Mouse (Mus musculus) midbrain, embryonic 15.5 days (tissue): ENCODE measurements around the gene Slc18a2. TPM values are rescaled to one million over a fixed set of nuclear protein-coding genes. Genes with fewer than 3 reads are reported as not detected.

Experiments
- ATAC-seq: fragments of 200-750 bp; cut with Nextera tagmentation; replicated peaks from 2 replicates; pipeline ENCODE4 v1.8.0; 2017; ENCODE audit warnings: moderate TSS enrichment
- H3K27ac ChIP-seq: fragments of 300-500 bp; sonication (generic); 2 replicates; pipeline ENCODE4 v1.5.1; 2015; ENCODE audit warnings: mild to moderate bottlenecking, inconsistent platforms
- H3K27me3 ChIP-seq: fragments of 300-500 bp; sonication (generic); replicated peaks from 2 replicates; pipeline ENCODE4 v1.6.1; 2015; ENCODE audit warnings: inconsistent platforms
- H3K36me3 ChIP-seq: fragments of 300-500 bp; sonication (generic); replicated peaks from 2 replicates; pipeline ENCODE4 v1.6.1; 2015; ENCODE audit warnings: inconsistent platforms
- H3K4me1 ChIP-seq: fragments of 300-500 bp; sonication (generic); 2 replicates; pipeline ENCODE4 v1.6.1; 2015; ENCODE audit warnings: inconsistent platforms
- H3K4me2 ChIP-seq: fragments of 300-500 bp; sonication (generic); 2 replicates; pipeline ENCODE4 v1.6.1; 2015; ENCODE audit warnings: inconsistent platforms, mild to moderate bottlenecking, moderate library complexity
- H3K4me3 ChIP-seq: fragments of 300-500 bp; sonication (generic); 2 replicates; pipeline ENCODE4 v1.5.1; 2015; ENCODE audit warnings: mild to moderate bottlenecking, inconsistent platforms
- H3K9ac ChIP-seq: fragments of 300-500 bp; sonication (generic); 2 replicates; pipeline ENCODE4 v1.6.1; 2015; ENCODE audit warnings: mild to moderate bottlenecking, inconsistent platforms
- H3K9me3 ChIP-seq: fragments of 300-500 bp; sonication (generic); 2 replicates; pipeline ENCODE4 v1.6.1; 2016; ENCODE audit warnings: inconsistent platforms
- WGBS: fragments of 180-500 bp; shearing (Covaris S2); methylation state at CpG from one replicate; pipeline ENCODE4 v1.1.7; 2015; ENCODE audit warnings: mixed read lengths; 5-methylcytosine and 5-hydroxymethylcytosine counted together
- polyA plus RNA-seq: library from polyadenylated mRNA; unstranded; fragments of >200 nt; fragmentation: Nextera tagmentation; extraction: Ambion mirVana; gene quantifications from 2 replicates; pipeline ENCODE4 v1.2.1, GENCODE M21; 2015

Gene Slc18a2
- polyA plus RNA-seq, 1 experiment from 2014 or later: 28.3 TPM

DNA sequence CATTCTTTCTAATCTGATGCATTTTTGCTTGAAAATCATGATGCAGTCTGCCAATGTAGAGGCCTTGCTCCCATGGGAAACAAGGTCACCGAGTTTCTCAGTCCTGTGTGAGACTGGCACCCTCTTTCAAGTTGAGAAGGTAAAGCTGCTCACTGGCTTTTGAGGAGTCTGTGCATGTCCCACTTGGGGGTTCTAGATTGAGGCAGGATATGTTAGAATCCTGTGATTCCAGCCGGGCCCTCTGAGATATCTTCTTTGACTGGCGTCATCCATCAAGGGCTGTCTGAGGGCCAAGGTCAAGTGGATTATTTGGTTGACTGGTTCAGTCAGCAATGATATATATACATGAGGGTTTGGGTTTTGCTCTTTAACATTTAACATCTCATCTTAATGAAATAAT, 21.3 kb downstream of the Slc18a2 start:
- ATAC-seq: no peak
- H3K36me3 ChIP-seq: no peaks in the 10 kb centered on the region
- H3K4me2 ChIP-seq: no peak overlapping the region
- 78% methylated on average over 3 of the region's 3 CpGs for WGBS
- no peaks in the 10 kb centered on the region for H3K4me1 ChIP-seq
- no peaks in the 10 kb centered on the region for H3K9me3 ChIP-seq
- H3K27ac ChIP-seq: no peak overlapping the region
- no peak overlapping the region for H3K9ac ChIP-seq
- H3K4me3 ChIP-seq: no peak overlapping the region
- no peaks in the 10 kb centered on the region for H3K27me3 ChIP-seq

DNA sequence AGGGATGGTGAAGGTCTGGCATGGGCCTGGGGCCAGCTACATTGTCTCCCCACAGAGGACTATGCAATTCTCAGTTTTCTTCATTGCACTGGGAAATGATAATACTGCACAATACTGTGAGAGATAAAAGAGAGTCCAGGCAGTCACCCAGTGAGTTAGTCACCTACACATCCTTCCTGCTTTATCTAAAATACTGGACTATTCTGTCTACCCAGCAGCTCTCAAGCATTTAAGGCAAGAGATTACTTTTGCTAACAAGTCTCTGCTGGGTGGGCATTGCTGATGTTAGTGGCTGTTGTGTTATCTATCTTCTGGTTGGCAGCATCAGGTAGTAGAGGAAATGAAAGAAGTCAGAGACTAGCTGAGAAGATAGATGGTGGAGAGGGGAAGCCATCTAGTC, 28.3 kb downstream of the Slc18a2 start:
- Histone ChIP-seq H3K9me3 (no peaks in the 10 kb centered on the region), H3K27ac (no peak overlapping the region), H3K4me2 (no peak overlapping the region), H3K9ac (no peak overlapping the region), H3K27me3 (no peaks in the 10 kb centered on the region), H3K4me3 (no peak overlapping the region), H3K4me1 (no peaks in the 10 kb centered on the region), H3K36me3 (no peaks in the 10 kb centered on the region)
- no peak for ATAC-seq

DNA sequence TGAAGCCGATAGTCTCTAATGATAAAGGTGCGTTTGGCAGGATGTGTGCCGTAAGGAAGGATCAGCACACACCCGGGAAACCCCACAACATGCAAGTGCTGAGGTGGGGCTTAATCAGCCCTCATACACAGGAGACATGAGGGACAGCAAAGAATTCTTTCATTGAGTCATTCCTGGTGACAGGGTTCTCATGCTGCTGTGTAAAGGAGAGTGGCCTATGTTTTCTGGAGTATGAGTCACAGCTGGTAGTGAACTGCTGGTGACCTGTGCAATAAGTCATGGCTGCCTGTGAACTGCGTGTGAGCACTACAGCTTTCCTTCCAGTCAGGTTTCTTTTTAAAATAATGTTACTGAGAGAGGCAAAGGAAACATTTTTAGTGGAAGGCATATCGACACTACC, 29.1 kb downstream of the Slc18a2 start:
- ATAC-seq: no peak
- WGBS: 89% methylated on average over 6 of the region's 6 CpGs

DNA sequence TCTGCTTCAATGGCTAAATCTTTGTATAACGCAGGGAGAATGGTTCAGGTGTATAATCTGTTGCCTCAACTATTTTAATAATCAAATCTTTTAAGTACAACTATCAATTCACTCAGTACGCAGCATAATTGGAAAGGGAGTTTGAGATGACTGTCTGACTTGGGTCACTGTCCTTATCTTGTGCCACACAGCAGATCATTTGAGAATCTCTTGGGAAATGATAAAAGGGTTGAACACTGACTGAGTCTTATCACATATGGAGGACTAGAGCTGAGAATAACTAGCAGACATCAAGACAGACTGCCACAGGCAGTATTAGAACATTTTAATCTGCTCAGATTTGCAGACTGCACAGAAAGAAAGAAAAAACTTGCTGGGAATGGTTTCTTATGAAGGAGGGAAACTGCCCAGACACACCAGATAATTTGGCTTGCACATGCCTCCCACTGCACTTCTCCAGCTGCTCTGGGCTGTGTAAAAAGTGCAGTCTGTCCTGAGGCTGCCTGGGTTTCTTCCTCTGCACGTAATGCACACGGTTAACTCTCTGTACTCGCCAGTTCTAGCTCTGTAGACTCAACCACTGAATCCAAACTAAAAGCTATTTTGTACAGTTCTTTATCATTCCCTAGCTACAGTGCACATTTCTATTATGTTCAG, 31.6 kb downstream of the Slc18a2 start:
- 69% methylated on average over 5 of the region's 5 CpGs for WGBS
- Histone ChIP-seq H3K4me1 (no peaks in the 10 kb centered on the region), H3K27me3 (no peaks in the 10 kb centered on the region)

More for the DNA sequence above, 29.1 kb downstream of the Slc18a2 start:
- Histone ChIP-seq H3K36me3 (no peaks in the 10 kb centered on the region), H3K4me1 (no peaks in the 10 kb centered on the region), H3K27me3 (no peaks in the 10 kb centered on the region), H3K9me3 (no peaks in the 10 kb centered on the region), H3K9ac (no peak overlapping the region), H3K4me3 (no peak overlapping the region), H3K4me2 (no peak overlapping the region), H3K27ac (no peak overlapping the region)

DNA sequence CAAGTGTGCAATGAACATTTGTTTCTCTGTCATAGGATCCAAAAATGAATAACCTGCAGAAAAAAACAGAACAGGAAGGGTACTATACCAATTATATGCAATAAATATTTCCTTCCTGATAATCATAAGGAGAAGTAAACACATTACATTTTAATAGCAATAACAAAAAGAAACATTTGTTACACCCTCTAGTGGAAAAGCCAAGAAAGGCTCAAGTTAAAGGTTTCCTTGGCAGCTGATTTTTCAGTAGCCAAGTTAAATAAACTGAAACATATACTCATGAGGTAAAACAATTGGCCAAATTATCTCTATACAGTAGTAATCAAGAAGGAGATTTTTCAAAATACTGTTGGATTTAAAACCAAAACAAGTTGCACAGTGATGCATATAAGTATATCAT, 54.6 kb downstream of the Slc18a2 start:
- no peak overlapping the region for H3K4me2 ChIP-seq
- no peak overlapping the region for H3K4me3 ChIP-seq
- H3K27me3 ChIP-seq: no peaks in the 10 kb centered on the region
- H3K27ac ChIP-seq: no peak overlapping the region
- no peaks in the 10 kb centered on the region for H3K9me3 ChIP-seq
- H3K4me1 ChIP-seq: no peaks in the 10 kb centered on the region
- no peak for ATAC-seq
- no peaks in the 10 kb centered on the region for H3K36me3 ChIP-seq
- H3K9ac ChIP-seq: no peak overlapping the region

More for the DNA sequence above, 31.6 kb downstream of the Slc18a2 start:
- no peak for ATAC-seq
- Histone ChIP-seq H3K4me3 (no peak overlapping the region), H3K4me2 (no peak overlapping the region), H3K36me3 (no peaks in the 10 kb centered on the region), H3K27ac (no peak overlapping the region), H3K9ac (no peak overlapping the region), H3K9me3 (no peaks in the 10 kb centered on the region)

DNA sequence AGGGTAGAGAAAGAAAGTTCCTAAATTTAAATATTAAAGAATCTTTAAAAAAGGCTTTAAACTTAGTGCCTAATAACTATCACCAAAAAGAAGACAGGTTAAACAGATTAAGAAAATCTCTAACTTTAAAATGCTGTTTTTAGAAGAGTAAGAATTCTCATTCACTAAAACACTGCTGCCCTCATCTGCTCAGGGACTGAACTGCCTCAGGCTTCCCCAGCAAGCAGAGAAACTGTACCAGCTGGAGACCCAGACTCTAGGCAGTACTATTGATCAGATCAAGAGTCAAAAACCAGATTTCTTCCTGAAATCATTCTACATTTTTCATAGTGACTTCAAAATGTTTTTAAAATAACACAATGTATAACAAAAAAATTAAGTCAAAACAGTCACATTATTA, 55.9 kb downstream of the Slc18a2 start:
- H3K9ac ChIP-seq: no peak overlapping the region
- H3K36me3 ChIP-seq: no peaks in the 10 kb centered on the region
- H3K27me3 ChIP-seq: no peaks in the 10 kb centered on the region
- no peak for ATAC-seq
- no peak overlapping the region for H3K4me2 ChIP-seq
- H3K4me3 ChIP-seq: no peak overlapping the region
- H3K9me3 ChIP-seq: no peaks in the 10 kb centered on the region
- no peak overlapping the region for H3K27ac ChIP-seq
- no peaks in the 10 kb centered on the region for H3K4me1 ChIP-seq

DNA sequence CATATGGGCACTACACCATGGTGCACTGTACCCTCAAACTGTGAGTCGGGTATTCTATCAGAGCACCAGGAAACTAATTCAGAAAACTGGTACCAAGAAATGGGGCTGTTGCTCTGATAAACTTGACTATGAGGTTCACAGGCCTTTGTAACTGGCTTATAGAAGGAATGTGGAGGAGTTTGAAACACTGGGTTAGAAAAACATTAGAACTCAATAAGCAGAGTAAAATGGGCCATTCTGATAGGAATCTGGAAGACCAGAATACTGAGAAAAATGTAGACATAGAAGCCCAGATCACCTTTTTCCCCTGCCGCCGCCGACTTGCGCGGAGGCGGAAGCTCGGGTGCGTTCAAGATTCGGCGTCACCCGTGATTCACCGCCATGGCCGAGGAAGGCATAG, 61.3 kb downstream of the Slc18a2 start, which contains the start of gene Rps12-ps3:
TSS of gene Rps12-ps3 (plus strand) at position 301 of the 400 bp plus-strand sequence.
- no peaks in the 10 kb centered on the region for H3K27me3 ChIP-seq
- no peak within 1 kb of the TSS for H3K4me3 ChIP-seq
- WGBS: 97% methylated on average over 13 of the region's 14 CpGs
- no peak for ATAC-seq
- H3K9ac ChIP-seq: no peak within 1 kb of the TSS
- no peaks in the 10 kb centered on the region for H3K9me3 ChIP-seq
- no peaks in the 10 kb centered on the region for H3K4me1 ChIP-seq
- no peak within 1 kb of the TSS for H3K27ac ChIP-seq
- no peaks in the 10 kb centered on the region for H3K36me3 ChIP-seq
- H3K4me2 ChIP-seq: no peak within 1 kb of the TSS

DNA sequence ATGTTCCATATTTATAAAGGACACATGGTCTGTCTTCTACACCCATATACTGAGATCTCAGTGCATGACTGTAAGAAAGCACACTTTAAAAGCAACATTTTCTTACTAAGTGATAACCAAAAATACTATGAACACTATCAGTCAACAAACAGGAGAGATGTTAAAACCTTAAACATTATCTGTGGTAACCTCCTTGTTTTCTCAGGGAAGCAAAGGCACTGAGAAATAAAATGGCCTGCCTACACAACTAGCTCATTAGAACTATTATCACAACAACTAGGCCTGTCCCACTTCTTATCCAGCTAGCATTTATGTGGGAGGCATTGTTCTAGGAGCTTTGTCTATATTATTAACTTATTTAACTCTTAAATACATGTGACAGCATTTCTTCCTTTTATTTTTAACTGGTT, 70.1 kb downstream of the Slc18a2 start:
- Histone ChIP-seq H3K4me3 (no peak overlapping the region), H3K27ac (no peak overlapping the region), H3K27me3 (no peaks in the 10 kb centered on the region), H3K9me3 (no peaks in the 10 kb centered on the region), H3K4me2 (no peak overlapping the region), H3K36me3 (no peaks in the 10 kb centered on the region), H3K9ac (no peak overlapping the region), H3K4me1 (no peaks in the 10 kb centered on the region)
- no peak for ATAC-seq

DNA sequence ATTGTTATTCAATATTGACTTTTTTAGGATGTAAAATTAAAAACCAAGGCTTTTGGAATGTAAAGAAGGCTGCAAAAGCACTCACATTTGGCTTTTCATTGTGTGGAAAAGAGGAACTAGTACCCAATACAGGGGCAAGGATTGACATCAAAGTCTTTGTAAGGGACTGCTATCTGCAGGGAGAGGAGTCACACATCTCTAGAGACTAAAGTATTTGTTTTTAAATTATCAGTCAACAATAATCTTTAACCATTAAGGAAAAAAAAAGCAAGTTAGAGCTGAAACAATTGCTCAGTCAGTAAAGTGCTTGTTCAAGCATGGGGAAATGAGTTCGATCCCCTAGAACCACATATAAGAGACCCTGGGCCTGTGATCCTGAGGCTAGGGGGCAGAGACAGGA, 76.0 kb downstream of the Slc18a2 start:
- Histone ChIP-seq H3K9ac (no peak overlapping the region), H3K9me3 (no peaks in the 10 kb centered on the region), H3K27ac (no peak overlapping the region), H3K4me2 (no peak overlapping the region), H3K36me3 (no peaks in the 10 kb centered on the region), H3K27me3 (no peaks in the 10 kb centered on the region), H3K4me3 (no peak overlapping the region), H3K4me1 (peaks cover 7% of the 10 kb centered on the region)
- WGBS: 95% methylated on average over 1 of the region's 1 CpGs
- ATAC-seq: no peak

DNA sequence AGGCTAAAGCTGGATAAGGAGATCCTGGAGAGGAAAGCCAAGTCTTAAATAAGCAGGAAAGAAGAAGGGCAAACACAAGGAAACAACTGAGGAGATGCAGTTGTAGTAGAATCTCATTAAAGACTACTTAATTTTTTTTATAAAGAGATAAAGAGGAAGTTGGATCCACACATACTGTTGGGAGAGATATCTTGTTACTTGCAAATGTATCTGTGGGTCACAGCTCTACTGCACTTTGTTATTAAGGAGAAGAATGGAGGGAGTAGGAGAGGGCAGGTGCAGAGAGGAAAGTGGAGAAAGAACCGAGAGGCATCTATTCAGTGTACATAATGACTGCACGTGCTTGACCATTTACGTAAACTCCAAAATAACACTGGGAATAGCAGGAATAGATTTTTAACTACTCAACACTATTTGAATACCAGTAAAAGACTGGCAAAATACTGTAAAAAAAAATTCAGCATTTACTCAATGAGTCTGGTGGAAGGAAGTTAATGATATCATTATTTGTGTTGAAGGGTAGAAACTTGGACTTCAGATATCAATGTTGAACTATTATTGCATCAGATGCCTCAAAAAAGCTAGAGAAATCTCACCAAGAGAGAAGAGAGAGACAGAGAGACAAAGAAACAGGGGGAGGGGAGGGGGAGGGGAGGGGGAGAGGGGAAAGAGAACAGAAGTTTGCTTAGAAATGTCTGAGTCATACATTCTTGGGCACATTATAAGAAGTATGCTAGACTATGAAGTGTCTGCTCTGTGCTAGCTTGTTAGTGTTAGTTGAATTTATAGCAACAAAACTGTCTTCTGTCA, 77.4 kb downstream of the Slc18a2 start:
- no peak overlapping the region for H3K27ac ChIP-seq
- 90% methylated on average over 3 of the region's 3 CpGs for WGBS
- H3K9me3 ChIP-seq: no peaks in the 10 kb centered on the region
- H3K9ac ChIP-seq: no peak overlapping the region
- H3K4me3 ChIP-seq: no peak overlapping the region
- no peak overlapping the region for H3K4me2 ChIP-seq
- no peaks in the 10 kb centered on the region for H3K36me3 ChIP-seq
- ATAC-seq: no peak
- H3K4me1 ChIP-seq: peaks cover 17% of the 10 kb centered on the region
- no peaks in the 10 kb centered on the region for H3K27me3 ChIP-seq

DNA sequence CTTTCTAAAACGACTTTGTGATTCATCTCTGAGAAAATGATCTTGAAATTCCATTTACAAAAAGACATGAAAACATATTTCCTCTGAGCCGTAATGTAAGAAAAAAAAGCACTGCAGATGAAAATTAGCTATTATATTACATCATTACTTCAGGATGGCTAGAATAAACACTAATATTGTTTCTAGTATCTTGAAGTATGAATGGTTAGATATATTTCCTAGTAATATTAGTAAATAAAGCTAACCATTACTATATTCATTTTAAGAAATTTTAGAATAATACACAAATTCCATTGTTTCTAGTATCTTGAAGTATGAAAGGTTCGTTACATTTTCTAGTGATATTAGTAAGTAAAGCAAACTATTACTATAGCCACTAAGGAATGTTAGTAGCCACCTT, 79.2 kb downstream of the Slc18a2 start:
- H3K27ac ChIP-seq: no peak overlapping the region
- no peak overlapping the region for H3K4me3 ChIP-seq
- no peaks in the 10 kb centered on the region for H3K27me3 ChIP-seq
- H3K9ac ChIP-seq: no peak overlapping the region
- 89% methylated on average over 3 of the region's 3 CpGs for WGBS
- peaks cover 35% of the 10 kb centered on the region for H3K4me1 ChIP-seq
- H3K9me3 ChIP-seq: no peaks in the 10 kb centered on the region
- H3K36me3 ChIP-seq: no peaks in the 10 kb centered on the region
- no peak for ATAC-seq
- no peak overlapping the region for H3K4me2 ChIP-seq

DNA sequence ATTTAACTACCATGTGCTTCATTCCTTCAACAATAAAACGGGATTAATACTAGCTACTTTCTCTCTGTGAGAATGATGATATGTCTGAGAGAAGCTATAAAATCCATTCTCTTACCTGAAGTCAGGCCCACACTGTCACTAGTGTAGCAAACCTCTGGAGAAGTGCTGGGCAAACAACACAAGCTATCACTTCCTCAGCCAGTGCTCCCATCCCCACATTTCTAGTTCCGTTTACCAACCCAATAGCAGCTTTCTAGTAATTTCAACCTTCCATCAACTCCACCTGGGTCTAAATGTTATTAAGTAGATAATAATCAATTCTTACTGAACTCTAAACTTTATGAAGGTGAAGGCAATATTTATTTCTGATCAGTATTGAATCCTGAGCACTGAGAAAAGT, 82.3 kb downstream of the Slc18a2 start:
- Histone ChIP-seq H3K27me3 (no peaks in the 10 kb centered on the region), H3K27ac (no peak overlapping the region), H3K4me2 (peak overlapping the region; percentile 94), H3K9me3 (no peaks in the 10 kb centered on the region), H3K4me1 (peaks cover 38% of the 10 kb centered on the region), H3K4me3 (peak overlapping the region; percentile 90; the same call in 1 of the 2 replicates), H3K36me3 (no peaks in the 10 kb centered on the region), H3K9ac (no peak overlapping the region)
- ATAC-seq: no peak
- 30% methylated on average over 2 of the region's 2 CpGs for WGBS

DNA sequence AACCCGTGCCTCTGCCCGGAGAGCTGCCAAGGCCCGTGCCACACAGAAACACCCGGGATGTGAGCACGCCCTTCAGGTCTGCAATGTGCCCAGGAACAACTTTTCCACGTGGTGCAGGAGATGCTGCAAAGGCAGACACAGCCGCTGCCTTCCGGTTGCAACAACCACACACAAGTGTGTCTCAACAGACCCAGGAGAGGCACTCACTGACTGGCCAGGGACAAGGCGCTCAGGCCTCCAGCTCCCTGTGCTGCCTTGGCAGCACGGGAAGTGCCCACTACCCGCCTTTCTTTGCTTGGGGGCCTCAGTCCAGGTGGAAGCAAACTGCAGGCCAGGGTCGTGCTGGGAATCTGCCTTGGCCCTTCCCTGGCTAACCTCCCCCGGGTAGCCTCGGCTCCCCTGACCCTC, 83.6 kb downstream of the Slc18a2 start:
- no peak overlapping the region for H3K27ac ChIP-seq
- H3K4me3 ChIP-seq: peak overlapping the region; percentile 90
- peaks cover 38% of the 10 kb centered on the region for H3K4me1 ChIP-seq
- no peak for ATAC-seq
- WGBS: 2% methylated on average over 14 of the region's 14 CpGs
- no peaks in the 10 kb centered on the region for H3K27me3 ChIP-seq
- H3K9ac ChIP-seq: peak overlapping the region; percentile 79
- H3K36me3 ChIP-seq: no peaks in the 10 kb centered on the region
- peak overlapping the region; percentile 94 for H3K4me2 ChIP-seq
- no peaks in the 10 kb centered on the region for H3K9me3 ChIP-seq
